Mouse (Mus musculus) liver, postnatal 0 days (tissue): ENCODE results near the gene Tymp. TPM values are rescaled to one million over a fixed set of nuclear protein-coding genes. Genes with fewer than 3 reads are reported as not detected.

ENCODE experiments used
- ATAC-seq: fragments of 200-750 bp; cut with Nextera tagmentation; 2 replicates; pipeline ENCODE4 v1.8.0; 2017; ENCODE audit warnings: mild to moderate bottlenecking, moderate library complexity
- DNase-seq: peaks from one replicate; pipeline ENCODE4 v3.0.0-alpha.2; 2016
- H3K27ac ChIP-seq: fragments of 300-500 bp; sonication (generic); 2 replicates; pipeline ENCODE4 v1.5.1; 2014; ENCODE audit warnings: antibody characterized with exemption, moderate library complexity, mild to moderate bottlenecking, low read depth
- H3K27me3 ChIP-seq: fragments of 300-500 bp; sonication (generic); 2 replicates; pipeline ENCODE4 v1.6.1; 2014; ENCODE audit warnings: low read length, control low read depth, mixed read lengths; ENCODE audit not compliant: insufficient read depth
- H3K36me3 ChIP-seq: fragments of 300-500 bp; sonication (generic); replicated peaks from 2 replicates; pipeline ENCODE4 v1.6.1; 2014; ENCODE audit warnings: mild to moderate bottlenecking, control low read depth, low read length, moderate library complexity, mixed read lengths; ENCODE audit not compliant: insufficient read depth
- H3K4me1 ChIP-seq: fragments of 300-500 bp; sonication (generic); 2 replicates; pipeline ENCODE4 v1.6.1; 2014; ENCODE audit warnings: antibody characterized with exemption, mild to moderate bottlenecking, control low read depth; ENCODE audit not compliant: insufficient read depth
- H3K4me2 ChIP-seq: fragments of 300-500 bp; sonication (generic); 2 replicates; pipeline ENCODE4 v1.6.1; 2014; ENCODE audit warnings: low read depth, mild to moderate bottlenecking, low read length, moderate library complexity, mixed read lengths
- H3K4me3 ChIP-seq: fragments of 300-500 bp; sonication (generic); 2 replicates; pipeline ENCODE4 v1.5.1; 2014; ENCODE audit warnings: low read depth, low read length
- H3K9ac ChIP-seq: fragments of 300-500 bp; sonication (generic); replicated peaks from 2 replicates; pipeline ENCODE4 v1.6.1; 2014; ENCODE audit warnings: mild to moderate bottlenecking, moderate library complexity
- H3K9me3 ChIP-seq: fragments of 300-500 bp; sonication (generic); 2 replicates; pipeline ENCODE4 v1.6.1; 2016; ENCODE audit warnings: mild to moderate bottlenecking, control low read depth, low read length, mixed read lengths
- CTCF ChIP-seq: sonication (generic); IDR thresholded peaks from 2 replicates; pipeline ENCODE4 v1.5.1; 2016; ENCODE audit warnings: antibody characterized with exemption, low read depth
- EP300 ChIP-seq: IDR thresholded peaks from 2 replicates; pipeline ENCODE4 v1.6.1; 2016; ENCODE audit warnings: antibody characterized with exemption, low read depth, mild to moderate bottlenecking
- WGBS: fragments of 180-500 bp; shearing (Covaris S2); extraction: QIAGEN DNeasy Blood & Tissue Kit; methylation state at CpG from one replicate; pipeline ENCODE4 v1.1.7; 2014; ENCODE audit not compliant: insufficient replicate concordance; 5-methylcytosine and 5-hydroxymethylcytosine counted together
- polyA plus RNA-seq: library from polyadenylated mRNA; unstranded; fragments of >200 nt; fragmentation: Nextera tagmentation; extraction: Ambion mirVana; gene quantifications from 2 replicates; pipeline ENCODE4 v1.2.1, GENCODE M21; 2015

Tymp gene
- polyA plus RNA-seq, 1 experiment from 2014 or later, result 7.7 TPM

- H3K9ac ChIP-seq, result peak overlapping the region; percentile 76
These were observed 4.3 kb downstream of the Tymp start for GRCm38 (mm10) chr15:89372536-89372935.

GRCm38 (mm10) chr15:89372068-89372467 is 4.8 kb downstream of the Tymp start:
- Histone ChIP-seq H3K27ac (no peak overlapping the region), H3K4me2 (no peak overlapping the region), H3K4me1 (peaks cover 13% of the 10 kb centered on the region), H3K4me3 (no peak overlapping the region), H3K27me3 (0 out of 2 replicates have a peak, but pooled peaks cover 5% of the 10 kb centered on the region), H3K9ac (no peak overlapping the region), H3K9me3 (no peaks in the 10 kb centered on the region), H3K36me3 (peaks cover 52% of the 10 kb centered on the region)
- 83% methylated on average over 13 of the region's 13 CpGs for WGBS
- DNase-seq (no peak), ATAC-seq (no peak)
- TF ChIP-seq CTCF, result no peak
- TF ChIP-seq EP300, result no peak

More at GRCm38 (mm10) chr15:89372536-89372935, 4.3 kb downstream of the Tymp start:
- H3K27ac ChIP-seq, result peak overlapping the region; percentile 97
- TF ChIP-seq EP300, result no peak
- TF ChIP-seq CTCF, result no peak
- peaks cover 9% of the 10 kb centered on the region for H3K27me3 ChIP-seq
- peak overlapping the region; percentile 94 for H3K4me2 ChIP-seq
- ATAC-seq, result no peak
- WGBS, result 83% methylated on average over 7 of the region's 7 CpGs
- no peak for DNase-seq
- H3K9me3 ChIP-seq, result no peaks in the 10 kb centered on the region
- peaks cover 48% of the 10 kb centered on the region for H3K36me3 ChIP-seq
- H3K4me3 ChIP-seq, result peak overlapping the region; percentile 84
- peaks cover 16% of the 10 kb centered on the region for H3K4me1 ChIP-seq

GRCm38 (mm10) chr15:89365141-89365551 is 11.7 kb downstream of the Tymp start:
- Histone ChIP-seq H3K4me1 (no peaks in the 10 kb centered on the region), H3K9me3 (no peaks in the 10 kb centered on the region), H3K36me3 (peaks cover 96% of the 10 kb centered on the region), H3K4me3 (no peak overlapping the region), H3K9ac (no peak overlapping the region), H3K27ac (no peak overlapping the region), H3K27me3 (no peaks in the 10 kb centered on the region), H3K4me2 (no peak overlapping the region)
- no peak for DNase-seq
- no peak for ATAC-seq
- TF ChIP-seq CTCF (no peak), EP300 (no peak)
- WGBS, result 96% methylated on average over 4 of the region's 4 CpGs

GRCm38 (mm10) chr15:89363051-89363450 is 13.8 kb downstream of the Tymp start:
- Histone ChIP-seq H3K9me3 (no peaks in the 10 kb centered on the region), H3K27ac (no peak overlapping the region), H3K36me3 (peaks cover 78% of the 10 kb centered on the region), H3K27me3 (no peaks in the 10 kb centered on the region), H3K4me1 (no peaks in the 10 kb centered on the region), H3K9ac (no peak overlapping the region), H3K4me3 (no peak overlapping the region), H3K4me2 (no peak overlapping the region)
- DNase-seq (peak; percentile 8), ATAC-seq (no peak)
- 86% methylated on average over 7 of the region's 7 CpGs for WGBS
- no peak for TF ChIP-seq EP300
- no peak for TF ChIP-seq CTCF

GRCm38 (mm10) chr15:89358784-89359183 is 18.1 kb downstream of the Tymp start:
- 67% methylated on average over 3 of the region's 3 CpGs for WGBS
- Histone ChIP-seq H3K27me3 (no peaks in the 10 kb centered on the region), H3K4me1 (peaks cover 21% of the 10 kb centered on the region), H3K4me2 (no peak overlapping the region; the same call in 1 of the 2 replicates), H3K4me3 (no peak overlapping the region), H3K9me3 (no peaks in the 10 kb centered on the region), H3K27ac (no peak overlapping the region), H3K36me3 (peaks cover 42% of the 10 kb centered on the region), H3K9ac (no peak overlapping the region)
- ATAC-seq (no peak), DNase-seq (no peak)
- TF ChIP-seq CTCF (no peak), EP300 (no peak)

GRCm38 (mm10) chr15:89356372-89356771 is 20.5 kb downstream of the Tymp start:
- H3K9me3 ChIP-seq, result no peaks in the 10 kb centered on the region
- H3K27ac ChIP-seq, result peak overlapping the region; percentile 84
- peak overlapping the region; percentile 91 for H3K4me3 ChIP-seq
- peaks cover 21% of the 10 kb centered on the region for H3K4me1 ChIP-seq
- H3K4me2 ChIP-seq, result peak overlapping the region; percentile 83
- ATAC-seq (peak; percentile 57), DNase-seq (peak; percentile 90)
- H3K36me3 ChIP-seq, result peaks cover 42% of the 10 kb centered on the region
- under 1% methylated on average over 15 of the region's 15 CpGs for WGBS
- TF ChIP-seq CTCF (no peak), EP300 (no peak)
- H3K9ac ChIP-seq, result peak overlapping the region; percentile 81
- no peaks in the 10 kb centered on the region for H3K27me3 ChIP-seq
